Mouse (Mus musculus): ENCODE data around the gene Pik3r2.

DNA sequence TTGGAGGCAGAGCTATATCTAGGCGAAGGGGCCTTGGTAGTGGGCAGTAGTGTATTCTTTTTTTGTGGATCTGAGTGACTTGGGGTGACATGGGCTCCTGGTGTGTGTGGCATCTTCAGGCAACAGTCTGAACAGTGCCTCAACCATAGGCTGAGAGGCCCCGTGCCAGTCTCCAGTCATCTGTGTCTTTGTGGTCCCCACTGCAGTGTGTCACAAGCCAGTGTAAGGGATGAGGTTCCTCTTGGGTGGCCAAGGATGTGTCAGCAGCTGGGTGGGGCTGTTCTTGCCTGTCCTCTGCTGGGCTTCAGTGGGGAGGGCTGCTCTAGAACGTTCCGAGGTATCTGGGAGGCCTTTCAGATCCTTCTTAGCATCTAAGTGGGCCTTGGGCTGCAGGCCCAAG lies 45.6 kb downstream of the Pik3r2 start:
- TF ChIP-seq CTCF (IDR thresholded peaks at IDR 0.05): no peak
- no peak for TF ChIP-seq EP300 (IDR thresholded peaks at IDR 0.05)

All from lung, postnatal 0 days (tissue).